Mouse (Mus musculus) cerebellum, adult 2 months (tissue): ENCODE data around the gene Col26a1.

Source experiments
- CTCF ChIP-seq: fragments of 200-500 bp; IDR thresholded peaks from 2 replicates; pipeline ENCODE4 v1.5.1; 2011; ENCODE audit warnings: low read depth, mild to moderate bottlenecking, control low read depth, low read length, moderate library complexity, borderline replicate concordance; ENCODE audit not compliant: insufficient read depth
- POLR2A ChIP-seq: fragments of 200-500 bp; IDR thresholded peaks from 2 replicates; pipeline ENCODE4 v1.6.1; 2011; ENCODE audit warnings: low read length, control low read depth, borderline replicate concordance; ENCODE audit not compliant: insufficient read depth

DNA sequence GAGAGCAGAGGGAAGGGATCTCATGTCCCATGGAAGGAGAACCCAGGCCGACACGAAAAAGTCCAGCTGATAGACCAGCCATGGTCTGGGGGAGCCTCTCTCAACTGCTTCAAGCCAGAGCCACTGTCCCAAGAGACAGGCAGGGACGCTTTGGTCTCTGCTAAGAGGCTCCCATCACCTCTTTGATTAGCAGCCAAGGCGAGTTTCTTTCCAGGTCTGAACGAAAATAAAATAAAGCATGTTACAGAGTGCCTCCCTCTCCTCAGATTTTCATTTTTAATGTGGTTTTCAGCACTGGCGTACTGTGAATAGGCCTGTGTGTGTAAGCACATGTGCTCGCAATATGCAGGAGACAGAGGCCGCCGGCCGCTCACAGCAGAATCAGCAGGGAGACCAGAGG is 90.5 kb downstream of the Col26a1 start:
- TF ChIP-seq CTCF (no peak), POLR2A (no peak)
